ENCODE assay signal across 8 mouse cellular contexts in genomic region chr13:44733373-44734111, GRCm38 (mm10). TPM values are rescaled to one million over a fixed set of nuclear protein-coding genes. Genes with fewer than 3 reads are reported as not detected.
DNase-seq lines count a peak whose midpoint lies in the region; TF ChIP-seq lines count a peak whose summit lies in the region.

No protein-coding gene starts in this region.

- intact Hi-C loops in left cerebral cortex, postnatal 25 days (cut with DNase I) = loop anchor here (5.0 to 10.0 kb wide), 7 partner anchors 54 to 871 kb away; no protein-coding TSS in a partner anchor

- no peak for TF ChIP-seq CTCF in cortical plate, adult 2 months (IDR thresholded peaks at IDR 0.05; ENCODE audit: extremely low read depth, insufficient read depth, low read length)

- H3K4me3 ChIP-seq in cortical plate, adult 2 months (ENCODE audit: insufficient read depth, low read length) = peak overlapping the region; percentile 75

- H3K27ac ChIP-seq in cortical plate, adult 2 months (ENCODE audit: insufficient read depth, low read length) = 0 out of 2 replicates have a peak overlapping the region, but pooled peaks have one; percentile 4

- DNase-seq in adipocyte (ENCODE audit: low spot score) = peak; percentile 80
- DNase-seq in gastrocnemius, adult 8-10 months (ENCODE audit: low spot score in 2 of 2) = peak; percentile 84
- DNase-seq in induced T-regulatory cell, adult 2 months (ENCODE audit: low read depth) = peak; percentile 97
- peak; percentile 64 to 72 for DNase-seq in left cerebral cortex, postnatal 25 days (ENCODE audit: low spot score in 2 of 2)
- peak; percentile 88 for DNase-seq in mesoderm, embryonic 11.5 days (ENCODE audit: low read depth, low spot score)
- peak; percentile 62 for DNase-seq in right cerebral cortex, postnatal 25 days
- DNase-seq in urinary bladder, postnatal 4 days (ENCODE audit: low spot score in 2 of 2) = peak; percentile 79 to 86

- no peak for TF ChIP-seq POLR2A in cortical plate, adult 2 months (IDR thresholded peaks at IDR 0.05; ENCODE audit: extremely low read depth, insufficient read depth, low read length)

- peaks cover 4% of the 10 kb centered on the region; the same call in 1 of the 2 replicates for H3K4me1 ChIP-seq in cortical plate, adult 2 months (ENCODE audit: control insufficient read depth, insufficient read depth, low read length)

RNA-seq across cellular contexts. Expression of gene Jarid2, which starts 4.3 kb away (rescaled TPM):
- 18.2 TPM in 2 replicates for polyA plus RNA-seq in cortical plate, adult 2 months (2012; rRNA removed)
- 10 to 100 TPM; 19.1 to 26.3 (median 21.0) TPM for total RNA-seq in gastrocnemius, adult 8-10 months (2022)
- total RNA-seq in left cerebral cortex, postnatal 25 days (2021) = 10 to 100 TPM; 34.4 to 35.7 TPM

Comparison
In these comparisons a context has a peak if more than half of its experiments do, and no peak if none do; other contexts are left out.
1. Peak in every context shown above with its lines: DNase-seq, H3K4me3 ChIP-seq and H3K27ac ChIP-seq.